Mouse (Mus musculus): ENCODE results near the gene Inpp5b. TPM values are rescaled to one million over a fixed set of nuclear protein-coding genes. Genes with fewer than 3 reads are reported as not detected.
"Not testable (repeated sequence)": the region's sequence is repeated elsewhere in the genome, so short reads cannot be mapped to it uniquely, and the experiment has no call there.

Inpp5b gene
- polyA plus RNA-seq, 1 experiment from 2014 or later = 49.7 TPM

GRCm38 (mm10) chr4:124703881-124704796, 37.5 kb upstream of the Inpp5b start:
- Histone ChIP-seq H3K4me3 (peak overlapping the region; percentile 14), H3K9ac (no peak overlapping the region; the same call in 1 of the 2 replicates), H3K27ac (peak overlapping the region; percentile 73), H3K36me3 (peaks cover 23% of the 10 kb centered on the region), H3K4me2 (peak overlapping the region; percentile 31), H3K27me3 (replicated peaks) (peaks cover 6% of the 10 kb centered on the region), H3K4me1 (peaks cover 88% of the 10 kb centered on the region), H3K9me3 (replicated peaks) (no peaks in the 10 kb centered on the region)
- 21% methylated on average over 6 of the region's 6 CpGs for WGBS (ENCODE audit: insufficient replicate concordance)
- ATAC-seq = no peak

GRCm38 (mm10) chr4:124704797-124705474, 36.7 kb upstream of the Inpp5b start:
- peak overlapping the region; percentile 73 for H3K27ac ChIP-seq
- peak overlapping the region; percentile 14; the same call in 1 of the 2 replicates for H3K4me3 ChIP-seq
- ATAC-seq = no peak
- peaks cover 88% of the 10 kb centered on the region for H3K4me1 ChIP-seq
- H3K9ac ChIP-seq = no peak overlapping the region; the same call in 1 of the 2 replicates
- peaks cover 6% of the 10 kb centered on the region for H3K27me3 ChIP-seq (replicated peaks)
- H3K4me2 ChIP-seq = peak overlapping the region; percentile 31
- peaks cover 23% of the 10 kb centered on the region for H3K36me3 ChIP-seq
- no peaks in the 10 kb centered on the region for H3K9me3 ChIP-seq (replicated peaks)
- 13% methylated on average over 11 of the region's 11 CpGs for WGBS (ENCODE audit: insufficient replicate concordance)

- peak overlapping the region; percentile 31; the same call in 1 of the 2 replicates for H3K4me2 ChIP-seq
Observed at GRCm38 (mm10) chr4:124705661-124706269, 35.9 kb upstream of the Inpp5b start.

GRCm38 (mm10) chr4:124707381-124708199, 34.1 kb upstream of the Inpp5b start:
- peaks cover 23% of the 10 kb centered on the region for H3K36me3 ChIP-seq
- not testable (repeated sequence) for H3K9me3 ChIP-seq (replicated peaks); H3K4me2 ChIP-seq; H3K27me3 ChIP-seq (replicated peaks); H3K9ac ChIP-seq; ATAC-seq; H3K4me3 ChIP-seq
- WGBS (ENCODE audit: insufficient replicate concordance) = 75% methylated on average over 25 of the region's 25 CpGs
- peak overlapping the region; percentile 48; the same call in 1 of the 2 replicates for H3K27ac ChIP-seq
- peaks cover 81% of the 10 kb centered on the region for H3K4me1 ChIP-seq

More at GRCm38 (mm10) chr4:124705661-124706269, 35.9 kb upstream of the Inpp5b start:
- peaks cover 88% of the 10 kb centered on the region for H3K4me1 ChIP-seq
- peaks cover 23% of the 10 kb centered on the region for H3K36me3 ChIP-seq
- no peak overlapping the region for H3K9ac ChIP-seq
- H3K27me3 ChIP-seq (replicated peaks) = peaks cover 6% of the 10 kb centered on the region
- H3K4me3 ChIP-seq = no peak overlapping the region
- no peaks in the 10 kb centered on the region for H3K9me3 ChIP-seq (replicated peaks)
- WGBS (ENCODE audit: insufficient replicate concordance) = 65% methylated on average over 23 of the region's 23 CpGs
- H3K27ac ChIP-seq = peak overlapping the region; percentile 73; the same call in 1 of the 2 replicates
- no peak for ATAC-seq

GRCm38 (mm10) chr4:124708200-124708517, 33.5 kb upstream of the Inpp5b start:
- Histone ChIP-seq H3K9ac (peak overlapping the region; percentile 69; the same call in 1 of the 2 replicates), H3K27ac (peak overlapping the region; percentile 79), H3K36me3 (peaks cover 23% of the 10 kb centered on the region), H3K4me2 (peak overlapping the region; percentile 84), H3K4me3 (peak overlapping the region; percentile 57), H3K4me1 (peaks cover 81% of the 10 kb centered on the region)
- not testable (repeated sequence) for H3K27me3 ChIP-seq (replicated peaks); ATAC-seq; H3K9me3 ChIP-seq (replicated peaks)
- WGBS (ENCODE audit: insufficient replicate concordance) = 27% methylated on average over 1 of the region's 1 CpGs

GRCm38 (mm10) chr4:124708518-124709477, 32.9 kb upstream of the Inpp5b start:
- Histone ChIP-seq H3K4me2 (peak overlapping the region; percentile 84), H3K4me3 (peak overlapping the region; percentile 57), H3K36me3 (peaks cover 23% of the 10 kb centered on the region), H3K27ac (peak overlapping the region; percentile 79), H3K9ac (peak overlapping the region; percentile 69), H3K4me1 (peaks cover 81% of the 10 kb centered on the region), H3K27me3 (replicated peaks) (no peaks in the 10 kb centered on the region; the same call in 1 of the 2 replicates), H3K9me3 (replicated peaks) (no peaks in the 10 kb centered on the region)
- peak; percentile 84 for ATAC-seq
- 4% methylated on average over 41 of the region's 41 CpGs for WGBS (ENCODE audit: insufficient replicate concordance)

- H3K27ac ChIP-seq = peak overlapping the region; percentile 79
- H3K4me3 ChIP-seq = peak overlapping the region; percentile 57
- peaks cover 74% of the 10 kb centered on the region for H3K4me1 ChIP-seq
- H3K4me2 ChIP-seq = peak overlapping the region; percentile 84
- 0 out of 2 replicates have a peak, but pooled peaks have one; percentile 9 for ATAC-seq
- peaks cover 23% of the 10 kb centered on the region for H3K36me3 ChIP-seq
- H3K9ac ChIP-seq = peak overlapping the region; percentile 69
- no peaks in the 10 kb centered on the region for H3K9me3 ChIP-seq (replicated peaks)
- no peaks in the 10 kb centered on the region for H3K27me3 ChIP-seq (replicated peaks)
- WGBS (ENCODE audit: insufficient replicate concordance) = 6% methylated on average over 18 of the region's 18 CpGs
Observed at GRCm38 (mm10) chr4:124709961-124710446, 31.6 kb upstream of the Inpp5b start.

- Histone ChIP-seq H3K9ac (no peak overlapping the region), H3K4me1 (peaks cover 73% of the 10 kb centered on the region), H3K36me3 (peaks cover 21% of the 10 kb centered on the region), H3K4me2 (peak overlapping the region; percentile 84), H3K9me3 (replicated peaks) (no peaks in the 10 kb centered on the region), H3K4me3 (no peak overlapping the region), H3K27me3 (replicated peaks) (no peaks in the 10 kb centered on the region), H3K27ac (peak overlapping the region; percentile 79)
- ATAC-seq = no peak
- WGBS (ENCODE audit: insufficient replicate concordance) = 6% methylated on average over 5 of the region's 5 CpGs
Observed at GRCm38 (mm10) chr4:124710776-124711291, 30.8 kb upstream of the Inpp5b start.

GRCm38 (mm10) chr4:124712618-124713017, 29.0 kb upstream of the Inpp5b start:
- H3K27me3 ChIP-seq (replicated peaks) = no peaks in the 10 kb centered on the region
- no peak overlapping the region for H3K4me3 ChIP-seq
- peak; percentile 75 for ATAC-seq
- H3K9ac ChIP-seq = no peak overlapping the region
- no peaks in the 10 kb centered on the region for H3K9me3 ChIP-seq (replicated peaks)
- H3K4me2 ChIP-seq = peak overlapping the region; percentile 24
- peaks cover 74% of the 10 kb centered on the region for H3K4me1 ChIP-seq
- H3K27ac ChIP-seq = peak overlapping the region; percentile 78
- WGBS (ENCODE audit: insufficient replicate concordance) = 39% methylated on average over 6 of the region's 6 CpGs
- peaks cover 23% of the 10 kb centered on the region for H3K36me3 ChIP-seq

GRCm38 (mm10) chr4:124713850-124714249, 27.8 kb upstream of the Inpp5b start:
- 64% methylated on average over 5 of the region's 5 CpGs for WGBS (ENCODE audit: insufficient replicate concordance)
- H3K27me3 ChIP-seq (replicated peaks); H3K9me3 ChIP-seq (replicated peaks); H3K9ac ChIP-seq; ATAC-seq; H3K4me3 ChIP-seq: not testable (repeated sequence)
- peaks cover 64% of the 10 kb centered on the region for H3K4me1 ChIP-seq
- H3K27ac ChIP-seq = peak overlapping the region; percentile 78
- H3K4me2 ChIP-seq = peak overlapping the region; percentile 81
- H3K36me3 ChIP-seq = peaks cover 32% of the 10 kb centered on the region

All from liver, embryonic 12.5 days (tissue).